Mouse (Mus musculus) adrenal gland, postnatal 25 days (tissue): ENCODE measurements around the gene Gpc5. TPM values are rescaled to one million over a fixed set of nuclear protein-coding genes. Genes with fewer than 3 reads are reported as not detected.
A peak's percentile ranks its signal among the peaks of the same experiment; 100 is the strongest.

ENCODE experiments used
- DNase-seq: peaks from one replicate; pipeline ENCODE4 v3.0.0; 2021; ENCODE audit warnings: mixed read lengths
- total RNA-seq: library from RNA; stranded (reverse); gene quantifications from 2 replicates; pipeline ENCODE4 v1.2.3, GENCODE M21; 2021

Gene Gpc5
- total RNA-seq, 1 experiment from 2014 or later = 4.8 TPM

DNA sequence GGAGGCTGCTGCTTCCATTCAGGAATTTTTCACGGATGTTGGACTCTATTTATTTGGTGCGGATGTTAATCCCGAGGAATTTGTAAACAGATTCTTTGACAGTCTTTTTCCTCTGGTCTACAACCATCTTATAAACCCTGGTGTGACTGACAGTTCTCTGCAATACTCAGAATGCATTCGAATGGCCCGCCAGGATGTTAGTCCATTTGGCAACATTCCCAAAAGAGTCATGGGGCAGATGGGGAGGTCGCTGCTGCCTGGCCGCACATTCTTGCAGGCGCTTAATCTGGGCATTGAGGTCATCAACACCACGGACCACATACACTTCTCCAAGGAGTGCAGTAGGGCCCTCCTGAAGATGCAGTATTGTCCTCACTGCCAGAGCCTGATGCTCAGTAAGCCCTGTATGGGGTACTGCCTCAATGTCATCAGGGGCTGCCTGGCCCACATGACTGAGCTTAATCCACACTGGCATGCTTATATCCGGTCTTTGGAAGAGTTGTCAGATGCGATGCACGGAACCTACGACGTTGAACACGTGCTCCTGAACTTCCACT lies 277.7 kb downstream of the Gpc5 start:
- DNase-seq = no peak

DNA sequence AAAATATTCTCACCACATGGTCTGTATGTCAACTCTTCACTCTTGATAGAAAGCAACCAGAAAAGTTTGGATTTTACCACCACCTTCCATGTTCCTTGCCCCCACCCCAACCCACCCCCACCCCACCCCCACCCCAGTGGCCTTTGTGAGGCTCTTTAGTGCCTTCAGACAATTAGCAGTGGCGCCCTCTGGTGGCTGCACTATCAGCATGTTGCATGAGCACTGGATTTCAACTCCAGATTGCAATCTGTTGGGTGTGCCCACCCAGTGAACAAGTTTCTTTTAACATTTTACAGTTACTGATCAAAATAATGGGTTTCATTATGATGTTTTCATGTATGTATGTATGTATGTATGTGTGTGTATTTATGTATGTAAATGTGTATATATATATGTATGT lies 279.1 kb downstream of the Gpc5 start:
- peak; percentile 37 for DNase-seq

DNA sequence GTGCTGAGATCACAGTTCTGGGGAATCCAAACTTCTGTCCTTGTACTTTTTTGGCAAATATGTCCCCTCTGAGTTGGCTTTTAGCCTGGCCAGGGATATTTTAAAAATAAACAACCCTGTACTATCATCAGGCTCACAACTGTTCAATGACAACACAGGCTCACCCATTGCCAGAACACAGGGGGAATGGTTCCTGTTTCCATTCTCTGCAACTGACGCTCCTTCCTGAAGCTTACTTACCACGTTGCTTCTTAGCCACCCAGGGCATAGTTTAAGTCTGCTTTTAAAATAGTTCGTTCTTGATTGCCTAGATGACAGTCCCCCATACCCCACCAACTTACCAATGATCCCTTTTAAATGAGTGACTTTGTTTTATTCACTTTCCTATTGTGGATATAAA lies 299.8 kb downstream of the Gpc5 start:
- DNase-seq = no peak

DNA sequence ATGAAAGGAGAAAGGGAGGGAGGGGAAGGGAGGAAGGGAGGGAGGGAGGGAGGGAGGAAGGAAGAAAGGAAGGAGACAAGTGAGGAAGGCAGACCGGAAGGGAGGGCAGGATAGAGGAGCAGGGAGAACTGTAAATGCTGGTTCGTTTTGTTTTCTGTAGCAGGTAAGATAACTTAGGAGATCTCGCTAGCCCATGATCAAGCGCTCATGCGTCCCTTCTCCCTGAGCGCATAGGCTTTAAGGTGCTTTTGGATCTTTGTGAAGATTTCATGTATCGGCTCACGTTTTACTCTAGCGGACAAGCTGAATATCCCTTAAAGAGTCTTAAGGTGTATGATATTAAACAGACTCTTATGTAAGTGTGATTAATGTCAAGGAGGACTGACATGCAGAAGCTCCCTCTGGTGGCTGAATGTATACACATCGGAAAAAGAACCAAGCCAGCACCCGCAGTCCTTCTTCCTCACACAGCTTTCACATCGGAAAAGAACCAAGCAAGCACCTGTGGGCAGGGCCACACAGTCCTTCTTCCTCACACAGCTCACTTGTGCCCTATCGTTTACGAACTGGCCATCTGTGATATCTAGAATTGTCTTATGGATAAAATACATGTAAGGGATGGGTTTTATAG lies 301.0 kb downstream of the Gpc5 start:
- no peak for DNase-seq

DNA sequence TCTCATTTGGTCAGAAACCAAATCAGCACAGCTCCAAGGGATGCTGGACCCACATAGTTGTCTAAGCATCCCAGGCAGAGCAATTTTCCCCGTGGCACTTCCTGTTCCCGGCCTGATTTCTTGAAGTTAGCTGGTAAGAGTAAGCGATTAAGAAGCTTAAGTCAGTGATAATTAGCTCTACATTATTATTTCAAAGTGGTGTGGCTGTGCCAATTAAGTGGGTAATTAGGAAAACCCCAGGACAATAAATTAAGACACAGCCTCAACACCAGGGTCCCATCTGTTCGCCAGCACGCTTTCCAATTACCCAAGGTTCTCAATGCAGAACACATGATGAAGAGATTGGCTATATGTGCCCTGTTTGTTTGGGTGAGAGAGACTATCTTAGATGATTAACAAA lies 314.6 kb downstream of the Gpc5 start:
- DNase-seq = no peak

DNA sequence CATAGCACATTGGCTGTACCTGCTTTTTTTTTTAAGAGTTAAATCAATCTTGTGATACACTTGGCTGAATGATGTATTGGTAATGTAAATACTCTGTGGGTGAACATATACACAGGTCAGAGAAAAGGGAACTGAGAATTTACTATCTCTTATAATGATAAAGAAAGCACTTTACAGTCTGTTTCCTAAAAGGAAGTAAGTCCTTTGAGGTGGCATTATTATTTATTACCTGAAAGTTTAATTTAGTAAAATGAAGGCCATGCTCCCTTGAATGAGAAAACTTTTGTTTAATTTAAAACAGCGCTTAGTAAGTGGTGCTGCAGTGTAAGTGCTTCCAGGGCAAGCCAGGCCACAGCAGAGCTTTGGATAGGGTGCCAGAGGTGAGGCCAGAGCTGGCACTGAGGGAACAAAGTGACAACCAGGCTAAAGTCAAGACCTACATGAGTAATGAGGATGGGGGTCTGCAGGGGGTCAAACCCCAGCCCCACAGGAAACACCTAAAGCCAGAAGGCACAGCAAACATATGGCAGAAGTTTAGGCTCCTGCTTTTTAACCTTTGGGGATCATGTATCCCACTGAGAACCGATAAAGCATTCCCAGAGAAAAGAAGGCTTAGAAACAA lies 315.4 kb downstream of the Gpc5 start:
- DNase-seq = no peak

DNA sequence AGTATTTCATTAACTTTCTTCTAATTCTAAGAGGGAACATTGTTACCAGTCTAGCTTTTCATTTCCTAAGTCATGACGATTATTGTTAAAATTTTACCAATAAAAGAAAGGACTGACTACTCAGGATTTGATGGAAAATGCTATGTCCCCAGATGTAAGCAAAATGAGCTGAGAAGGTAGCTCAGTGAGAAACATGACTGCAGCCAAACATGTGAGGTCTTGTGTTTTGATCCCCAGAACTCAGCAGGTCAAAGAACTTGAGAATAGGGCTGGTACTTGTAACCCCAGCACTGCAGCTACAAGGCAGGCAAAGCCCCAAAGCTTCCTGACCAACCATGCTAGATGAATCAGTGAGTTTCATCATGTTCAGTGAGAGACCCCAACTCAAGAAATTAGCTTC lies 318.9 kb downstream of the Gpc5 start:
- DNase-seq = no peak

DNA sequence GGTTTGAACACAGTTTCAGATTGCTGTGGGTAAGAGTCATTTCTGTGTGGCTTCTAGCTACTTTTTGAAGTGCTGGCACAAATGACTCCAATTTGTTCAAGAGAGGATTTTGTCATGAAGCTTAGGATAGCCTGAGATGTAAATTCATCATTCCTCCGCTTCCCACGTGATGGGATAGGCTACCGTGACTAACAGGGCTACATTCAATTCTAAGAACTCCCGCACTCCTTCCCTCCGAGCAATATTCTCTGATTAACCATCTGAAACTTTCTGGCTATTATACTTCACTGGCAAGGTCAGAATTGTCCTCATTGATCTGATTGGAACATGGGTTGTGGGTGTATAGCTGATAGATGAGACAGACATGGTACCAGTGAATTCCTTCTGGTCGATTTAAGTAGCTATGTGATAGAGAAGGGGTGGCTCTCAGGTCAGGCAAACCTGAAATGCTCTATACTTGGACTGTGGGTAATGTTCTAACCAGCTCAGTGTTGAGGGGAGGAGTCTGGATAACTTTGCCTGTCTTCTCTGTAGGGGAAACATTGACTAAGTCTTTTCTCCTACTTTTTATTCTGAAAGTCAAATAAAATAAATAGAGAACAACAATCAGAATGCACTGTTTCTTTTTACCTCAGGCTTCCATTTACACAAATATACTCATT lies 319.6 kb downstream of the Gpc5 start:
- no peak for DNase-seq

DNA sequence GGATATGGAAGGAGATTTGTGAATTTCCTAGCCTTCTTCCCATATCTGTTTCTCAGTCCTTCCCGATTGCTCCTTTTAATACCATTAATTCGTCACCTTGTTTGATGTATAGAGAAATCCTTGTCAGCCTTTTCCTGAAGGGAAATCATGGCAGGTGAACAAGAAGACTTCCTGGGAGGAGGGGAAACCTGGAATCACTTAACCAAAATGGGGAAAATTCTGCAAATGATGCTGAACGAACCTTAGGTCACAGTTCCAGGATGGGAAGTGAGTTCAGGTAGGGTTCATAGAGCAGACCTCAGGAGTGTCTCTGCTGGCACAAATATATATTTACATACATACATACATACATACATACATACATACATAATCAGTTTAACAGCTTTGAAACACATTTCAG lies 320.8 kb downstream of the Gpc5 start:
- no peak for DNase-seq

DNA sequence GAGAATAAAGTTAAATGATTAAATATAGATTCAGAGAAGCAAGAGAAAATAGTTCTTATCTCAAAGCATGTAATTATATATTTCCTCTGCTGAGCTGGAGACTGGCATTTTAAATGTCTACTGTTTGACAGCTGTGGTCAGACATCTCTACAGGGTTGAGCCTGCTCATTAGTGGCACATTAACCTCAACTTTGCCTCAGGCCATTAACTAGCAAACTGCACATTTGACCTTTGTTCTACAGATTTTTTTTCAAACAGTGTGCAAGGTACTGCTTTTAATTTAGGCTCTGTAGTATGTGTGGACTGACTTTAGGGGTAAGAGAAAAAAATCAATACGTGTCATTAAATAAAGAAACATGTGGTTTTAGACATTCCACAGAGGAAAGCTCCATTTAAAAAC lies 321.4 kb downstream of the Gpc5 start:
- no peak for DNase-seq

DNA sequence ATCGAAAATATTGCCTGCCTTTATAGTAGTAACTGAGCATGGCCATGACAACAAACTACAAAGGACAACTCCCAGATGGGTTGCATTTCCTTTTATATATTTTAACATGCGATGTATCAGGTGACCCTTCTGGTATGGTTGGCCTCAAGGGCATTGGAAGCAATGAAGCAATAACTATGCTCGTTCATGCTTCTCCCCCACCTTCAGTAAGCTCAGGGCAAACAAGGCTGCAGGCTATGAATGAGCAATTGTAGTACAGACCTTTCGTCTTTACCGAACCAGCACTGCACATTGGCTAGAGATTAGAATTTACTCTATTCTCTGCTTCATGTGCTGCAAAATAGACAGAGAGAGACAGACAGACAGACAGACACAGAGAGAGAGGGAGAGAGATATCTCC lies 322.5 kb downstream of the Gpc5 start:
- DNase-seq = no peak

DNA sequence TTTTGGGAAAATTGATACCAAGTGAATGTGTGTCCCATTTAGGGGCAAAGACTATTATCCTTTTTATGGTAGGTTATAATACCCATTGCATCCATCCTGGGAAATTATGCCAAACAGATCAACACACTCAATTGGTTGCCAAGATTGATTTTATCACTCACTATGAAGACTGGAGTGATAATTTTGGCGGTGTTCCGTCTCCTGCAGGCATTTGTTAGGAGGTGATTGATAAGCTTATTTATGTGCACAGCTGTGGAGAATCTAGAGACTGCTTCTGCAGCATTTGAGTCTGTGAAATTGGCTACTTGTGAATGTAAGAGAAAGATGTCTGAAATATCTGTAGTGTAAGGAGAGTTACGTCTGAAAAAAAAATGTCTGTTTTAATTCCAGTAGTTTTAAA lies 340.0 kb downstream of the Gpc5 start:
- no peak for DNase-seq

DNA sequence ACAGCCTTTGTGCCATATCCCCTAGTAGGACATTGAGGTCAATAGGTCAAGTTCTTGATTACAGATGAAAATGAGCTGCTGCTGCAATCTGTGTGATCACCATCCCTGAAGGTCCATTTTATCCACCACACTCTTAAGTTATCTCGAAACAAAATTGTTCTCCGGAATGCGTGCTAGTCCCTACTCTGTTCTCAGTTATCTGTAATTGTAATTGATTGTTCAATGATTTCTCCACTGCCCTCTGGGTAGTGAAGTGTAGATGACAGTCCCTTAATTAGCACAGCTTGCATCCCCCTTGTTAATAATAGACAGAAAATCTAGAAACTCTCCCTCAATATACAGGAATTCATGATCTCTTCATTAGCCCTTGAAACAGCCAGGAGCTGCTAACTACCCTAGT lies 340.4 kb downstream of the Gpc5 start:
- DNase-seq = no peak

DNA sequence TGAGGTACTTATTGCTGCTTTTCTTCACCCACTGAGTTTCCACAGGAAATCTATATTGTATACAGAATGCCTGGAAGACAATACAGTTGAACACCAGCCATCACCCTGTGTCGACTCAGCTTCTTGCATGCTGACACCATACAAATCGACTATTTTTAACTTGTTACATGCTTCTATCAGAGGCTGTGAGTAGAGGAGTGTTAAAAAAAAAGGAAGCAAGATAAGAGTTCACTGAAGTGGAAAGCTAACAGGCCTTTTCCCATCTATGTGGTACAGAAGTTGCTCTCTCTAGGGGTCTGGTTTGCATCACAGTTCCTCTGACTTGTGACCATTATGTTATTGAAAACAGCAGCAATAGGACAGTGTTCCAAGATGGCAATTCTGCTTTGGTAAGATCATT lies 344.6 kb downstream of the Gpc5 start:
- no peak for DNase-seq

DNA sequence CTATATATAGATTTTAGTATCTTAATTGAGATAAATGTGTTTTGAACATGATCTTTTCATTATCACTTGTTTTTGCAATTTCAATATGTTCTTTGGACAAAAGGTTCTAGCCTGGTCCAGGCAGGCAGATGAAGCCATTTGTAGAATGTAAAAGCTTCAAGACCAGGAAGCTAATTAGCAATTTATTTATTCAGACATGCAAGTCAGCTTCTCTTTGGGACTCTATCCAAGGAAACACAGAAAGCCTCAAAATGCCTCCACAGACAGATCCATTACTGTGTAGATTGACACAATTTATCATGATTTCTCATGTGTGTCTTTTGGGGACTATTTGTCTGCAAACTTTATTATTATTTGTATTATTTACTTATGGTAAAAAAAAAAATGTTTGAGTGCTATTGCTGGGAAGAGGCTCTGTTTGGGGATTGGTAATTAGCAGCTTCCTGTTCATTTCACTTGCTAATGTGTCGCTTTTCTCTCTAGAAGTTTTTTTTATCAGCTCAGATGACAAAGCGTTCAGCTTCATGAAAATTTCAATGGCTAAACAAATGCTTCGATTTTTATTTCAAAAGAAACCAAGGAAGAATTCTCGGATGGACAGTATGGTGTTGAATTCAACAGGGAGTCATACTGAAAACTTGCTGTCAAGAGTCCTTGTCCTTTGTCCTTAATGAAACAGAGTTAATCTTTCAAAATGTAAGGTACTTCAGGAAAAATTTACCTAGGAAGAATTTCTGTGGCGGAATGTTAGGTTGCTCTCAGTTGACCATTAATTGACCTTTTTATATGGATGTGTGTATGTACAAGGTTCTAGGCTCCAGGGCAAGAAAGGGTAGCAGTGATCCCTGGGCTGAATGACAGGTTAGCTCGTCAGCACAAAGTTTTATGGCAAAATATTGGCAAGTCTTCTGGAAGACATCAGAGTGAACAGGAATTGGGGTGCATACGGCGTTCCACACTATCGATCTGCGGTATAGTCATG lies 353.1 kb downstream of the Gpc5 start:
- DNase-seq = no peak

DNA sequence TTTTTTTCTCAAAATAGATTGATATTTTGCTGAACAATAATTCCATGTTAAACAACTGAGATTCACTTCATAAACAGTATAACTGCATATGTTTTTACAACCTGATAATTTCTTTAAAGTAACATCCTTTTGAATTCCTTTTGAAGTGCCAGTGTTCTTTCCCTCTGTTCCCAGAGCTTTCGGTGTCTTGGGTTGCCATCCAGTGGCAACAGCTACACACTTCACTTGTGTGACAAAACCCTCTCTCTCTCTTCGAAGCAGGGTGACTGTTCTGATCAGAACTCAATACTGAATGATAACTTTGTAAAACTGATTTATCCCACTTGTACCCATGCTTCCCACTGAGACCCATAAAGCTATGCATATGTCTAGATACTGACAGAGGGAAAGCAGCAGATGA lies 358.9 kb downstream of the Gpc5 start:
- no peak for DNase-seq

DNA sequence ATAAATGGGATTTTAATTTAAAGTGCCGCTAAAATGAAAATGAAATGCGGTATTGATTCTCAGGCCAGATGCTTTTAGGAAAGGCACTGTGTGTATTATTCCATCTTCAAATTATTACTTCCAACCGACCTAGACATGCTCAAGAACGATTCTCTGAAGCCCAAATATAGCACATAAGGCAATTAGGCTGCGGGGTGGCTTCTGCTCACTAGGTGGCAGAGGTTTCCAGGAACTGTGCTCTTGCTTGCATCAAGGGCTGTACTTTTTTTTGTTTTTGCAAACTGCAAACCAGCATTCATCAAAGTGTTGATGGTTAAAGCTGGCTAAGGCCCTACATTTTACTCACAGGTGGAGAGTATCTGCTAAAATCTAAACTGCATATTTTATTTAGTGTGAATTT lies 375.9 kb downstream of the Gpc5 start:
- no peak for DNase-seq

DNA sequence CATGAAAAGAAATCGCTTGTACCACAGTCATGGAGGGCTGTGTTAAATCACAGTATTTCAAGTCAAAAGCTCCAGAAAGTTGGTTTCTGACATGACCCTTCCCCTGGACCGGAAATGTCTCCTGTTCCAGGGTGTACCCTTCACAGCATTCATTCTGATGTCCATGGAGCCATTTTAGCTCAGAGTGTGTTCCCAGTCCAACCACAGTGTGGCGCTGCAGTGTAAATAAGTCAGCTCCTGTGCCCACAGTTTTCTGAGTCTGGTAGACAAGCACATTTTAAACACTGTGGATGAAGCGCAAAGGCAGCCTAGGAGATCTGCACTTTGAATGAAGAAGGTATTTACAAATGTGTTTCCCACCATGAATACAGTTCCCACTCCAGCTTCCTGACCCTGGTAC lies 383.2 kb downstream of the Gpc5 start:
- DNase-seq = peak; percentile 20

DNA sequence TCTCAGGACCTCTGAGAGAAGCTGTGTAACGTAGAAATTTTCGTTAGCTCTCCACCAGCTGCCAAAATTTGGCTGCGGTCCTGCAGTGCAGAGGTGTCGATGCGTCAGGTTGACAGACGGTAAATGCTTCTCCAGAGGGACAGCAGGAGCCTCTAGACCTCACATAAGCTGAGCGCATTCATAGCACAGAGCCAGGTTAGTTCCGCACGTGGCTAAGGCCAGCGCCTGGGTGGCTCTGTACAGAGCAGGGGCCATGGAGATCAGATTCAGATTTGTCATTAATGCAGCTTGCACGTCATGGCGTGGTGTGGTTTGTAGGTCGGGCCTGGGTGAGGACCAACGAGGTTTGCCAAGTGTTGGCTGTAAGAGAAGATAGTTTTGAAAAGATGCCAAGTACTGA lies 385.3 kb downstream of the Gpc5 start:
- no peak for DNase-seq

DNA sequence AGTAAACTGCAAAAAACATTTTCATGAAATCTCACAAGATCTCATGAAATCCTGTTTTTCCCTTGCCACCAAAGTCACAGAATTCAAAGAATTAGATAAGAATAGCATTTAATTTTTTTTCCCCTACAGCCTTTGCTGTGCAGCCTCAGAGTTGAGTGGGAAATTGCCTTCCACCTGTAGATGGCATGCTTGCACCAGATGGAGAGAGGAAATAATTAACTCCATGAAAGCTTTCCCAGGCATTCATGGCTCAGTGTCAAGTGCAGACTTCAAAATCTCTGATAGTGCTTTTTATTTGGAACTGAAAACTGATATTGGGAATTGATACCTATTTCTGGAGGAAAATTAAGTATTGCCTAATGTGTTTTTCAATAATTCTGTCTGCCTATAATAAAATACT lies 393.1 kb downstream of the Gpc5 start:
- DNase-seq = no peak

DNA sequence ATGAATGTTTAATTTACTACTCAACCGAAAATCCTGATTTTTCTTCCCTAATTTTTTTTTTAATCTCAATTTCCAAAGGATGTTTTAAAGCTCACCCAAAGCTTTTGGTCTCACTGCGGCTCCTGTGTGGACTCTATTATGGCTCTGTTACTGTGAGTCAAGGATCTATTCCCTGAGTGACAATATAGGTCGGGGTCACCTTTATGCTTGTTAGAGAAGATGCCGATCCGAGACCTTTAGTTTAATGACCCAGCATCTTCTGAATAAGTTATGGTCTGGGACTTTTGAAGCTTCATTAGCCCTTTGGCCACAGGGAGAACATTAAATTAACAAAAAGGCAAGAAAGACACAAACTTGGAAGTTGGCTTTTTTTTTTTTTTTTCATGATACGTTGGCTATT lies 408.8 kb downstream of the Gpc5 start:
- DNase-seq = no peak

DNA sequence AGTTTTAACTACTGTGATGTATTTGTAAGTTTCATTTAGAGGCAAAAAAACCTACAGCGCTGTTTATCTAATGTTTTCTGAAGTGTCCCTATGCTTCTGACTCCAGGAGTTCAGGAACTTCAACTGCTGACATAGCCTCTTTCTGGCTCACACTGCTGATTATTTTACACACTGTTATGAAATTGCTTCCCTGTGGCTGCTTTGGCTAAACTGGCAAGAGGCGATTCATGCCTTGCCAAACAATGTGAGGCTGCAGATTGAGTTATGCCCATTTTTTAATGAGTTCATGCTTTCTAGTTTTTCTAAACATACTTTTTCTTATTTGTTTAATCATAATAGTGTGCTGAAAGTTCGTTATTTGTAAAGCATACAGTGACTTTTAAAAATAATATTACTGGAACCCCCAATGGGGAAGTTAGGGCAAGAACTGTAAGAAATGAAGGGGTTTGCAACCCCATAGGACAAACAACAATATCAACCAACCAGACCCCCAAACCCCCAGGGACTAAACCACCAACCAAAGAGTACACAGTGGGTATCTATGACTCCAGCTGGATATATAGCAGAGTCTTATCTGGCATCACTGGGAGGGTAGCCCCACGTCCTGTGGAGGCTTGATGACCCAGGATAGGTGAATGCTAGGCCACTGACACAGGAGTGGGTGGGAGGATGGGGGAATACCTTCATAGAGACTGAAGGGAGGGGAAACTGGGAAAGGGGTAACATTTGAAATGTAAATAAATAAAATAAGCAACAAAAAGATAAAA lies 454.7 kb downstream of the Gpc5 start:
- no peak for DNase-seq
